Mouse (Mus musculus): Measurements from ENCODE around the gene Vmn2r87. TPM values are rescaled to one million over a fixed set of nuclear protein-coding genes. Genes with fewer than 3 reads are reported as not detected.
"Not testable (repeated sequence)": the region's sequence is repeated elsewhere in the genome, so short reads cannot be mapped to it uniquely, and the experiment has no call there.

Vmn2r87 gene
- total RNA-seq (2021) = not detected
- long read RNA-seq, experiment 1 = 0 reads
- long read RNA-seq, experiment 2 = 0 reads

DNA sequence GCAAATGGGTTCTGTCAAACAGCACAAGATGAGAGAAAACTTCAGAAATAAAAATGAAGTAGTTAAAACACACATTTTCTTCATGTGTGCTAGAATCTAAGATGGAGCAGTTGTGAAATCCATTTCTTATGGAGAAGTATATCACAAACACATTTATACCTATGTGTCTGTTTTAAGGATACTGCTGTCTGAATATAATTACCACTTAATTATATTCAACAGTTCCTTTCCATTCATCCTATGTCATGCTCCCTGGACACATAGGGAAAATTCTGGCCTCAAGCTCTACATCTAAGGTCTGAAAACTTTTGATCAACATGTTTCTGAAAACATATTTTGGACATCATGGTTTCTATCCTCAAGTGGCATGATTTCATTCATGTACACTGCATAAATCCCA is at the start of gene Vmn2r87:
Gene Vmn2r87, minus strand, starts transcription at position 101 of the 400 bp plus-strand sequence.
- no peak for DNase-seq

DNA sequence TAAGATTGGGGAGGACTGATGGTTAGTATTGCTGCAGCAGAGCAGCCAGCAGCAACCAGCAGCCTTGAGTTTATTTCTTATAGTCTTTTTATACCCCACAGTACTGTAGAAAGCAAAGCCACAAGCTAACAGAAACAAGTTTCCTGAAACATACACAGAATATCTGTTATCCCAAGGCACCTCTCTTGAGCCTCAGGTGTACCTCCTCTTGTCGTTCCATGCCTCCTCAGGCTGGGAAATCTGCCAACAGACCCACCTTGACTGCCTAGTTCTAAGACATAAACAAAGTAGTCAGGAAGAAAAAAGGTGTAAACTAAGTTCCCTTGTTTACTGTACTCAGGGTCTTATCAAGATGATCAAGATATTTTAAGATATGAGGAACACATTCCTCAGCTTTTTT is 47.1 kb upstream of the Vmn2r87 start:
- not testable (repeated sequence) for DNase-seq

DNA sequence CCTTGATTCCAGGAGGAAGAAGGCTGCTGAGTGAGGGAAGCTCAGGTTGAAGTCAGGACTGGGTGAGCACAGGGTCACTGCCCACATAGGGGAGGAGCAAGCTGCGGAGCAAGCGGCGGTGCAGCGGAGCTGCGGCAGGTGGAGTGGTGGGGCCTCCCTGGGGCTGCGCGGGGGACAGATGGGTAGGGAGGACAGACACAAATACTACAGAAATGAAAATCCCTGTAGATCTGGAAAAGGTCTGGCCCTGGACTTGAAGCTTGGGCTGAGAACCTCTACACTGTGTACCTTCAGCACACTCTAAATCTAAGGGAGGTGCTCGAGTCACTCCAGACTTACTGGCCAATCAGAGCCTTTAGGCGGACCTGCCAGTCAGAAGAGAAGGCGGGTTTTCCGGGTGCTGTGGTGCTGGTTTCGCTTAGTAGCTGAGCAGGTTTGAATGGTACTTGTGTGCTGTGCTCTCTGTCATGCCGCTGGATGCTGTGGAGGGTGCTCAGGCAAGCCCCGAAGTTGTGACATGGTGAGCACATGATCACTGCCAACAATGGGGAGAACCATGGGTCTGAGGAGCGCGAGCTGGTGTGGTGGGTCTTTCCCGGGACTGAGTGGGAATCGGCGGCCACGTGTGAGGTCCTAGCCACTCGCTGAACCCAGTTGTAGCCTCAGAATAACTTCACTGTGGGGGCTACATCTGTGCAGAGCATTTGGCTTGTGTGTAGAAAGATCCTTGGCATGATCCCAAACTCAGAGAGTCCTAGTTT is 44.9 kb upstream of the Vmn2r87 start:
- DNase-seq = peak; percentile 40

DNA sequence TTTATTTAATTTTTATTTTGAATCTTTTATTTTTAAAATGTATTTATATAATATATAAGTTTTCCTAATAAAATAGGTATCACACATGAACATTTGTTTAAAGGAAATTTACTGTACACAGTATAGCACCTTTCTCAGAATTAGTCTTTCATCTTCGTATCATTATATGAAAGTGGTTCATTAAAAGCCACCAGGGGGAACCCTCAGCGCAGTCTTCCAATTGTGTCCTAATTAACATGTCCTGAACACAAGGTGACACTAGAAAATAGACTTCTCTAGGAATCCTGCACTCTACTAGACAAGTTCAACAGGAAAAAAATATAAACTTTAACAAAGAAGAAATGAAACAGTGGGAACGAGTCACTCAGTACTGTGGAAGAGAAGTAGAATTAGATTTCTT is 38.9 kb upstream of the Vmn2r87 start:
- no peak for DNase-seq

DNA sequence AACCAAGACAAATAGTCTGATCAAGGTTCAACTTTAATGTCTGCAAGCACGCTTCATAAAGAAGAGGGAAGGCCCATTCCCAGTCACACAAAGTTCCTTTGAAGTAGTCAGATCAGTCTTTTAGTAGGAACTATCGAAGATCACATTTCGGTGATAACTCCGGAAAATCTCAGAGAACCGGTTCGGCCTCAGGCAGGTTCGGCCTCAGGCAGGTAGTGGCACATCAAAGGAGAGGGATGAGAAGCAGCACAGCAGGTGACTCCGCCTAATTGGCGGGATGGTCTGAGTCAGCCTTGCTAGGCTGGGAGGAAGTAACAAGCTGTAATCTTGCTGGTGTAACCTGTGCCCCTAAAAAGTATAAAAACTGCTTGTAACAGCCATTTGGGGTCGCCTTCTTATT is 30.7 kb upstream of the Vmn2r87 start:
- no peak for DNase-seq

DNA sequence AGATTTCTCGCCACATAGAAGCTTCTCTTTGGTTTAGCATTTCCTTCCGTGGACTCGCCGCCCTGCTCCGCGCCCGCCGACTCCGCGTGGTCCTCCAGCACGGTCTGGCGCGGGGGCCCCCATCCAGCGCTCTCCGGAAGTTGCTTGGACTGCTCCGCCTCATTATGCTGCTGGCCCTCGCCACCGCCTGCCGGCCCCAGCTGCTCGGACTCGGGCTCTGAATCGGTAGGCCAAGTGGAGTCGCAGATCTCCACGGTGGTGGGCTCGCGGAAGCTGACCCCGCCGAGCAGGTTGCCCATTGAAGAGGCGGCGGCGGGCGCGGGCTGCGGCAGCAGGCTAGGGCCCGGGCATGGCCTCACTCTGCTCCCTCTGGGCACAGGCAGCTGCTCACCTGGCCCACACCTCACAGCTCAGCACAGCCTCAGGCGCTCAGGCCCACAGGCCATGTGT is 26.9 kb downstream of the Vmn2r87 start:
- peak; percentile 33 for DNase-seq

DNA sequence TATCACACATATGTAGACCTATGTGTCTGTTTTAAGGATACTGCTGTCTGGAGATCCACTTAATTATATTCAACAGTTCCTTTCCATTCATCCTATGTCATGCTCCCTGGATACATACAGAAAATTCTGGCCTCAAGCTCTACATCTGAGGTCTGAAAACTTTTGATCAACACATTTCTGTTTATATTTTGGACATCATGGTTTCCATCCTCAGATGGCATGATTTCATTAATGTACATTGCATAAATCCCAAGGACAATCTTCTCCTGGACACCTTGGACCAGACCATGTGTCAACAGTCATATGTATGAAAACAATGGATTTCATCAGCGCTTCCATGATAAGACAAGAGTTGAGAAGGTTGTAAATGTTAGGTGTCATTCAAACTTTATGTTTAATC is 41.2 kb downstream of the Vmn2r87 start, which contains the start of gene Vmn2r86:
Gene Vmn2r86, minus strand, starts transcription at position 101 of the 400 bp plus-strand sequence.
- not testable (repeated sequence) for DNase-seq

DNA sequence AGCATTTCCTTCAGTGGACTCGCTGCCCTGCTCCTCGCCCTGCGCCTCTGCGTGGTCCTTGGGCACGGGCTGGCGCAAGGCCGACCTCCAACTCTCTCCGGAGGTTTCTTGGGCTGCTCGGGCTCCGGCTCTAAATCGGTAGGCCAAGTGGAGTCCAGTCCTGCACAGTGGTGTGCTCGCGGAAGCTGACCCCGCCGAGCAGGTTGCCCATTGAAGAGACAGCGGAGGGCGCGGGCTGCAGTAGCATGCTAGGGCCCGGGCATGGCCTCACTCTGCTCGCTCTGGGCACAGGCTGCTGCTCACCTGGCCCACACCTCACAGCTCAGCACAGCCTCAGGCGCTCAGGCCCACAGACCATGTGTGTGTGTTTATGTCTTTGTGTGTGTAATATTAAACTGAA is 52.4 kb downstream of the Vmn2r87 start:
- peak; percentile 3 for DNase-seq

DNA sequence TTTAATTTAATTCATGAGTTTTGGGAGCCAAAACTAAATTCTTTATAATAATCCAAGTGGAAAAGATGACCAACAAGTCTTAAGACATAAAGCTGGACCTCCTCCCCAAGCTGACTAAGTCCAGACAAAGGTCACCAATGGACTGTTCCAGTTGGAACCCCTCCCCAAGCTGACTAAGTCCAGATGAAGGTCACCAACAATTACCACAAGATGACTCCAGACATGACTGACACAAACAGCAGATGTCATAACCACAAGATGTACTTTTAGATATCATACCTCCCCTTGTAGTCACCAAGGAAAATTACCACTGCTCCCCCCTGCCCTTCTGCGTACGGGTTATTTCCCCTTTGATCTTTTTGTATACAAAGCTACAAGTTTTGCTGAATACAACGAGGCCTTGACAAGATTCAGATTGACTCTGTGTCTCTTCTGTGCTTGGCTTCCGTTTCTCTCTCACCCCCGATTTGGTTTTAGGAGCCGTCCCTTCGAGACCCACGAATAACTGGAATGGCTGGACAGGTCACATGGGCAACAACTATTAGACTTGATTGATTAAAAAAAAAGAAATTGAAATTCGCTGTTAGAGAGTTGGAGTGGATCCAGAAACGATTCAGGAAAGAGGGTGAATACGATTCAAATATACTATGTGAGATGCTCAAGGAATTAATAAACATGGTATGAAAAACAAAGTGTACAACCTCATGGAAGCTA is 62.9 kb downstream of the Vmn2r87 start:
- not testable (repeated sequence) for DNase-seq

DNA sequence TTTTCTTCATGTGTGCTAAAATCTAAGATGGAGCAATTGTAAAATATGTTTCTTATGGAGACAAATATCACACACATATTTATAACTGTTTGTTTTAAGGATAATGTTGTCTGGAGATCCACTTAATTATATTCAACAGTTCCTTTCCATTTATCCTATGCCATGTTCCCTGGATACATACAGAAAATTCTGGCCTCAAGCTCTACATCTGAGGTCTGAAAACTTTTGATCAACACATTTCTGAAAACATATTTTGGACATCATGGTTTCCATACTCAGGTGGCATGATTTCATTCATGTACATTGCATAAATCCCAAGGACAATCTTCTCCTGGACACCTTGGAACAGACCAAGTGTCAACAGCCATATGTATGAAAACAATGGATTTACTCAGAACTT is 67.6 kb downstream of the Vmn2r87 start, which contains the start of gene Vmn2r85:
Gene Vmn2r85, minus strand, starts transcription at position 101 of the 400 bp plus-strand sequence.
- not testable (repeated sequence) for DNase-seq

DNA sequence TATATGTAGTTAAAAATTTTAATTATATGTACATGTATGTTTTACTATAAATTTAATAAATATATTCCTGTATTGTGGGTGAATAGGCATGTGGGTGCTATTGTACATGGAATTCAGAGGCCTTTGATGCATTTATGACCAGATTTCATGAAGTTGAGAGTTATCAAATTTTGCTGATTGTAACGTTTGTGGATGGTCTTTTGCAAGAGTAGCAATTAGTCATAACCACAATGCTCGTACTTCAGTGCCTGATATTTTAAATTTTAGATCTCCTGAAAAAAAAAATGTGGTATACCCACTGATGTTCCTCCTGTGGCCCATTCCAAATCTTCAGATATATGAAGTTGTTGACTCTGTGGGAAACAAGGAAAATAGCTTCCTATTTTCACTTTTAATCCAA is 74.8 kb downstream of the Vmn2r87 start:
- not testable (repeated sequence) for DNase-seq

Other genes with a start within 250 kb of the Vmn2r87 start
- not detected for gene Neurod4, start 217.2 kb downstream of the Vmn2r87 start, total RNA-seq (2021)
- 1 to 10 TPM in 1 of 2 experiments, under 1 TPM in 1; 0.56 to 1.3 TPM for gene Tespa1, start 174.5 kb downstream of the Vmn2r87 start, total RNA-seq (2021)
- gene Vmn2r84, start 103.1 kb downstream of the Vmn2r87 start, total RNA-seq (2021) = not detected
- gene Vmn2r85, start 67.7 kb downstream of the Vmn2r87 start, total RNA-seq (2021) = not detected
- not detected for gene Vmn2r86, start 41.3 kb downstream of the Vmn2r87 start, total RNA-seq (2021)

Data from gastrocnemius, postnatal 10 days (tissue).